Mouse (Mus musculus) bone marrow, adult 2 months (tissue): ENCODE data around the gene Oog3. TPM values are rescaled to one million over a fixed set of nuclear protein-coding genes. Genes with fewer than 3 reads are reported as not detected.

ENCODE experiments used
- H3K27ac ChIP-seq: fragments of 200-500 bp; 2 replicates; pipeline ENCODE4 v1.5.1; 2012; ENCODE audit warnings: low read depth, mild to moderate bottlenecking, control low read depth, inconsistent platforms, low read length; ENCODE audit not compliant: control insufficient read depth, poor library complexity, insufficient read depth
- H3K4me1 ChIP-seq: fragments of 200-500 bp; 2 replicates; pipeline ENCODE4 v1.6.1; 2011; ENCODE audit warnings: low read length; ENCODE audit not compliant: control insufficient read depth, insufficient read depth
- H3K4me3 ChIP-seq: fragments of 200-500 bp; replicated peaks from 2 replicates; pipeline ENCODE3; 2011; ENCODE audit warnings: mild to moderate bottlenecking, low read depth, low read length, control low read depth; ENCODE audit not compliant: control insufficient read depth
- CTCF ChIP-seq: fragments of 200-500 bp; IDR thresholded peaks from 2 replicates; pipeline ENCODE4 v1.5.1; 2011; ENCODE audit warnings: low read length, control low read depth; ENCODE audit not compliant: control insufficient read depth, insufficient read depth
- POLR2A ChIP-seq: fragments of 200-500 bp; IDR thresholded peaks from 2 replicates; pipeline ENCODE4 v1.6.1; 2011; ENCODE audit warnings: low read depth, mild to moderate bottlenecking, control low read depth, low read length, borderline replicate concordance; ENCODE audit not compliant: control insufficient read depth
- WGBS: fragments of 180-500 bp; shearing (Covaris S2); methylation state at CpG from one replicate; pipeline ENCODE4 v1.1.7; 2018; 5-methylcytosine and 5-hydroxymethylcytosine counted together
- polyA plus RNA-seq: library from polyadenylated mRNA; stranded (reverse); fragments of >200 nt; gene quantifications from 2 replicates; pipeline ENCODE4 v1.2.4, GENCODE M21; 2011; ENCODE audit warnings: low replicate concordance; ENCODE audit not compliant: missing spikeins, insufficient read depth, insufficient read length

Oog3 gene
- not detected in 2 replicates for polyA plus RNA-seq

DNA sequence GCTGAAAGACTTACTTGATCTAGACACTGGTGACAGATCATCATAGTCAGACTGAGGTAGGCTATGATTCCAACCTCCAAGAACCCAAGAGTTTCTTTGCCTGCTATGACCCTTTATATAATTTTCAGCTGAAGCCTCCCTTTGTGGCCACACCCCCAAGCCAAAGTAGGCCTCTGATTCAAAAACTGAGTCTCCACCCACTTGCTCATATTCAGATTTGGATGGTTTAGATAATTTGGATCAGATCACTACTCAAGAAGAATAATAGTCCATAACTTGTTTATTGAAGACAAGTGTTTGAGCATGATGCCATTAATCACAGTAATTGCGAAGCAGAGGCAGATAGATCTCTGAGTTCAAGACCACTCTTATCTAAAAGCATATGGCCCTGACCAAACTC lies at the start of gene Oog3:
TSS of gene Oog3 (minus strand) at position 101 of the 400 bp plus-strand sequence.
- H3K4me3 ChIP-seq, result no peak within 1 kb of the TSS
- no peak within 1 kb of the TSS for H3K27ac ChIP-seq
- TF ChIP-seq CTCF (no peak), POLR2A (no peak)
- 70% methylated on average over 1 of the region's 1 CpGs for WGBS
- no peaks in the 10 kb centered on the region for H3K4me1 ChIP-seq

- TF ChIP-seq POLR2A, result no peak
- TF ChIP-seq CTCF, result no peak
- H3K4me1 ChIP-seq, result no peaks in the 10 kb centered on the region
- no peak within 1 kb of the TSS for H3K27ac ChIP-seq
- H3K4me3 ChIP-seq, result no peak within 1 kb of the TSS
- 25% methylated on average over 1 of the region's 1 CpGs for WGBS
Observed at GRCm38 (mm10) chr4:144190419-144190818, 28.0 kb upstream of the Oog3 start, which contains the start of gene Oog2. Gene Oog2 (plus strand): TSS chr4:144190719.

Other genes with a start within 250 kb of the Oog3 start
- not detected in 2 replicates for gene Pramef25, start 211.6 kb downstream of the Oog3 start, polyA plus RNA-seq
- not detected in 2 replicates for gene Gm13101, start 195.7 kb downstream of the Oog3 start, polyA plus RNA-seq
- gene Pramef17, start 168.3 kb downstream of the Oog3 start, polyA plus RNA-seq, result not detected in 2 replicates
- gene Pramel4, start 103.5 kb downstream of the Oog3 start, polyA plus RNA-seq, result not detected in 2 replicates
- not detected in 2 replicates for gene Gm13102, start 56.2 kb downstream of the Oog3 start, polyA plus RNA-seq
- not detected in 2 replicates for gene Oog2, start 28.1 kb upstream of the Oog3 start, polyA plus RNA-seq
- gene C87977, start 50.7 kb upstream of the Oog3 start, polyA plus RNA-seq, result not detected in 2 replicates
- gene Pramel5, start 117.8 kb upstream of the Oog3 start, polyA plus RNA-seq, result not detected in 2 replicates
- gene Gm13128, start 167.6 kb upstream of the Oog3 start, polyA plus RNA-seq, result not detected in 2 replicates
- not detected in 2 replicates for gene Gm13119, start 195.3 kb upstream of the Oog3 start, polyA plus RNA-seq
- not detected in 2 replicates for gene Pramef20, start 215.3 kb upstream of the Oog3 start, polyA plus RNA-seq
- gene Pramef12, start 245.8 kb upstream of the Oog3 start, polyA plus RNA-seq, result 2.0 TPM in 1 of 2 replicates, not detected in the other